Mouse (Mus musculus) midbrain, embryonic 13.5 days (tissue): ENCODE data around the gene Clca1. TPM values are rescaled to one million over a fixed set of nuclear protein-coding genes. Genes with fewer than 3 reads are reported as not detected.
"Not testable (repeated sequence)": the region's sequence is repeated elsewhere in the genome, so short reads cannot be mapped to it uniquely, and the experiment has no call there.

Source experiments
- ATAC-seq: fragments of 200-750 bp; cut with Nextera tagmentation; 2 replicates; pipeline ENCODE4 v1.8.0; 2017; ENCODE audit warnings: mild to moderate bottlenecking, moderate TSS enrichment, moderate library complexity
- H3K27ac ChIP-seq: fragments of 300-500 bp; sonication (generic); 2 replicates; pipeline ENCODE4 v1.5.1; 2015; ENCODE audit warnings: inconsistent platforms, mild to moderate bottlenecking, moderate library complexity
- H3K27me3 ChIP-seq: fragments of 300-500 bp; sonication (generic); 2 replicates; pipeline ENCODE4 v1.6.1; 2015; ENCODE audit warnings: mild to moderate bottlenecking, inconsistent platforms
- H3K36me3 ChIP-seq: fragments of 300-500 bp; sonication (generic); 2 replicates; pipeline ENCODE4 v1.6.1; 2015; ENCODE audit warnings: mild to moderate bottlenecking, inconsistent platforms
- H3K4me1 ChIP-seq: fragments of 300-500 bp; sonication (generic); replicated peaks from 2 replicates; pipeline ENCODE4 v1.6.1; 2015; ENCODE audit warnings: inconsistent platforms
- H3K4me2 ChIP-seq: fragments of 300-500 bp; sonication (generic); replicated peaks from 2 replicates; pipeline ENCODE4 v1.6.1; 2015; ENCODE audit warnings: moderate library complexity, mild to moderate bottlenecking, inconsistent platforms
- H3K4me3 ChIP-seq: fragments of 300-500 bp; sonication (generic); replicated peaks from 2 replicates; pipeline ENCODE4 v1.5.1; 2015; ENCODE audit warnings: mild to moderate bottlenecking, inconsistent platforms
- H3K9ac ChIP-seq: fragments of 300-500 bp; sonication (generic); replicated peaks from 2 replicates; pipeline ENCODE4 v1.6.1; 2015; ENCODE audit warnings: mild to moderate bottlenecking, inconsistent platforms
- H3K9me3 ChIP-seq: fragments of 300-500 bp; sonication (generic); 2 replicates; pipeline ENCODE4 v1.6.1; 2016; ENCODE audit warnings: mild to moderate bottlenecking, inconsistent platforms
- WGBS: fragments of 180-500 bp; shearing (Covaris S2); methylation state at CpG from one replicate; pipeline ENCODE4 v1.1.7; 2015; 5-methylcytosine and 5-hydroxymethylcytosine counted together
- polyA plus RNA-seq: library from polyadenylated mRNA; unstranded; fragments of >200 nt; fragmentation: Nextera tagmentation; extraction: Ambion mirVana; gene quantifications from 2 replicates; pipeline ENCODE4 v1.2.1, GENCODE M21; 2015

Clca1 gene
- not detected in 2 replicates for polyA plus RNA-seq

DNA sequence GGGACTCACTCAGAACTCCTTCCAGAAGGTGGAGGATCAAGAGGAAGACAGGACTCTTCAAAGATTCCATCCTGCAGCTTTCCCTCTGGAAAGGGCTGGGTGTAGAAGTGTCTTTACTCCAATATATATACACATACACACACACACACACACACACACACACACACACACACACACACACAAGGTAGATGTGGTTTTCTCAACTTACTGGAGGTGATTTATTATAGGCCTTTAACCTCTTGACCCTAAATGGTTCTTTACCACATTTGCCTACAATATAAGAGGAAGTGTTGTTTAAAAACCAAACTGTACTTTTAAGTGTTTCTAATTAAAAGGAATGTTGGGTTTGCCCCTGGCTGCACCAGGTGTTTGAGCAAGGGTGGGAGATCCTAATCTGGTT is at the start of gene Clca1:
Clca1 (minus strand) TSS at position 101 of the 400 bp plus-strand sequence.
- H3K9me3 ChIP-seq: no peaks in the 10 kb centered on the region
- no peak for ATAC-seq
- no peaks in the 10 kb centered on the region for H3K4me1 ChIP-seq
- no peaks in the 10 kb centered on the region for H3K36me3 ChIP-seq
- H3K4me2 ChIP-seq: no peak within 1 kb of the TSS
- no peak within 1 kb of the TSS for H3K9ac ChIP-seq
- H3K4me3 ChIP-seq: no peak within 1 kb of the TSS
- H3K27ac ChIP-seq: no peak within 1 kb of the TSS
- H3K27me3 ChIP-seq: no peaks in the 10 kb centered on the region

GRCm38 (mm10) chr3:145080904-145081303 is 48.3 kb upstream of the Clca1 start:
- no peak overlapping the region for H3K4me3 ChIP-seq
- H3K36me3 ChIP-seq: no peaks in the 10 kb centered on the region
- WGBS: 84% methylated on average over 8 of the region's 8 CpGs
- no peak overlapping the region for H3K9ac ChIP-seq
- H3K27ac ChIP-seq: no peak overlapping the region
- 0 out of 2 replicates have a peak, but pooled peaks cover 4% of the 10 kb centered on the region for H3K9me3 ChIP-seq
- ATAC-seq: no peak
- no peaks in the 10 kb centered on the region for H3K4me1 ChIP-seq
- no peak overlapping the region for H3K4me2 ChIP-seq
- H3K27me3 ChIP-seq: no peaks in the 10 kb centered on the region

- H3K27ac ChIP-seq: no peak overlapping the region
- no peaks in the 10 kb centered on the region for H3K27me3 ChIP-seq
- H3K4me2 ChIP-seq: no peak overlapping the region
- no peak overlapping the region for H3K4me3 ChIP-seq
- H3K4me1 ChIP-seq: no peaks in the 10 kb centered on the region
- no peak for ATAC-seq
- WGBS: 95% methylated on average over 6 of the region's 6 CpGs
- no peaks in the 10 kb centered on the region for H3K36me3 ChIP-seq
- H3K9ac ChIP-seq: no peak overlapping the region
- no peaks in the 10 kb centered on the region for H3K9me3 ChIP-seq
Observed at GRCm38 (mm10) chr3:145078405-145078804, 45.8 kb upstream of the Clca1 start.

- H3K27me3 ChIP-seq: no peaks in the 10 kb centered on the region
- no peaks in the 10 kb centered on the region for H3K4me1 ChIP-seq
- H3K4me3 ChIP-seq: no peak overlapping the region
- no peaks in the 10 kb centered on the region for H3K36me3 ChIP-seq
- H3K27ac ChIP-seq: no peak overlapping the region
- H3K9ac ChIP-seq: no peak overlapping the region
- H3K4me2 ChIP-seq: no peak overlapping the region
- ATAC-seq: no peak
- no peaks in the 10 kb centered on the region for H3K9me3 ChIP-seq
- 93% methylated on average over 3 of the region's 3 CpGs for WGBS
Observed at GRCm38 (mm10) chr3:145072339-145072738, 39.8 kb upstream of the Clca1 start.

DNA sequence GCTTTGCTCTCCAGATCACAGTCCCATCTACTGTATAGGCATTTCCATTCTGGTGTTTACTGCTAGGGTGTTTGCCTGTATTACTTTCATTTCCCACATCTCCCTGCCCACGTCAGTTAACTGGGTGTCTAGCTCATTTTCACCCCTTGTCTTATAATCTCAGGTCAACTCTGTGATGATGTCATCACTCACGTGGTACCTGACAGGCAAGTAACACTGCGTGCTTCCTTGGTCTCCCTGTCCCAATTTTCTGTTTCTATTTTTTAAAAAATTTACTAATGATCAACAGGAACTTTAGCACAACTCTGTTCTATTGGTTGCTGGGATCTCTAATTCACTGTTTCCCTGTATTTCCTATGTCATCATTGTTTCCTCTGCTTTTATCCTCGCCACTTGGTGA is 36.4 kb upstream of the Clca1 start:
- no peaks in the 10 kb centered on the region for H3K27me3 ChIP-seq
- H3K9me3 ChIP-seq: no peaks in the 10 kb centered on the region
- no peaks in the 10 kb centered on the region for H3K36me3 ChIP-seq
- ATAC-seq: no peak
- 82% methylated on average over 4 of the region's 4 CpGs for WGBS
- no peak overlapping the region for H3K4me3 ChIP-seq
- H3K4me1 ChIP-seq: no peaks in the 10 kb centered on the region
- no peak overlapping the region for H3K4me2 ChIP-seq
- H3K9ac ChIP-seq: no peak overlapping the region
- no peak overlapping the region for H3K27ac ChIP-seq

DNA sequence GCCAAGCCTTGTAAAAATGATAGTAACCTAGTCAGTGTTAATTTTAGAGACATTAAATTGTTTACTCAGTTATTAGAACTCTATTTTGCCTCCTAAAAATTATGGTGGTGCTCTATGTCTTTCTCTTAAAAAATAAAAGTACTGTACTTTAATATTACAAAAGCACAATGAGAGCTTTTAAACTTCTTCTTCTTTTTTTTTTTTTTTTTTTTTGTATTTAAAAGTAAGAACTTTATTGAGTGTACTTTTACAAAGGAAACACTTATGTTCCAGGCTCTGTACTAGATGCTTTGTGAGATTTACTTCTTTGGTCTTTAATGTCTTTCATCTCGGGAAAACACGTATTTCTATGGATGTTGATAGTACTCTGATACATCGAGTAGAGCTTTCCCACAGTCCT is 22.6 kb upstream of the Clca1 start:
- H3K9ac ChIP-seq, H3K27ac ChIP-seq, H3K36me3 ChIP-seq, H3K27me3 ChIP-seq, H3K4me3 ChIP-seq, H3K4me2 ChIP-seq, H3K9me3 ChIP-seq, ATAC-seq, H3K4me1 ChIP-seq: not testable (repeated sequence)
- WGBS: 93% methylated on average over 3 of the region's 3 CpGs

GRCm38 (mm10) chr3:145049820-145050219 is 17.2 kb upstream of the Clca1 start:
- Histone ChIP-seq H3K9ac (no peak overlapping the region), H3K4me3 (no peak overlapping the region), H3K27ac (no peak overlapping the region), H3K4me1 (no peaks in the 10 kb centered on the region), H3K27me3 (no peaks in the 10 kb centered on the region), H3K36me3 (no peaks in the 10 kb centered on the region), H3K9me3 (no peaks in the 10 kb centered on the region), H3K4me2 (no peak overlapping the region)
- 85% methylated on average over 3 of the region's 3 CpGs for WGBS
- no peak for ATAC-seq

DNA sequence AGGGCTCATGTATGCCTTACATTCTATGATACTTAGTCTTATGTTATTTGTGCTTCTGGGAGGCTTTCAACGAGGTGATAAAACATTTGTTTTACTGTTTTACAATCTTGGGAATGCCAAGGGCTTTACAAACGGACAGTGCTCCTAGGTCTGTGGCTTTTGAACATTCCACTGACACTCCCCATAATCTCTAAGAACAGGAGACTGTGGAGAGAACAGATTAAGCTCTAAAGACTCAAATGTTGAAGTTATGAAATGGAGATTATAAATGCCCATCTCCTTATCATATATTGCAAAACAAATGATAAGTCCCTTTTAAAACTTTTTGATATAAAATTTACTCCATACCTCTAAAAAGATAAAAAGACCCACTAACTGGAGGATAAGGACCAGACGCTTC is 6.2 kb upstream of the Clca1 start:
- H3K27me3 ChIP-seq: no peaks in the 10 kb centered on the region
- H3K9me3 ChIP-seq: no peaks in the 10 kb centered on the region
- no peak for ATAC-seq

DNA sequence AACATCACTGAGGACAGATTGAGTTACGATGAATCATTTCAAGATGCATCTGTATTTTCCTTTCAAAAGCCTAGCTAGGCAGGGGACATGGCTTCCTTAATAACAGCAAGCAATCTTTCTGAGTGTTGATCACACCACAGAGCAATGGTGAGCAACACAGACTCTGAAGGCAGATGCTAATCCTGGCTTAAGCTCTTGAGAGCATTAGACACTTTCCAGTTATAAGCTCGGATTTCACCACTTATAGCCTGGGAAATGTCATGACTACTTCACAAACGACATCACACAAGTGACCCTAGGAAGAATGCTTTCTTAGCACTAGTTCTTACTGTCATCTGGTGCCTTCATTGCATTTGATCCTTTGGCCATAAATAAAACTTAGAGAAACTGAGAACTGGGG is 4.5 kb downstream of the Clca1 start:
- H3K9me3 ChIP-seq: no peaks in the 10 kb centered on the region
- no peak overlapping the region for H3K27ac ChIP-seq
- no peaks in the 10 kb centered on the region for H3K36me3 ChIP-seq
- H3K9ac ChIP-seq: no peak overlapping the region
- no peak overlapping the region for H3K4me3 ChIP-seq
- no peaks in the 10 kb centered on the region for H3K27me3 ChIP-seq
- WGBS: 79% methylated on average over 3 of the region's 3 CpGs
- H3K4me1 ChIP-seq: no peaks in the 10 kb centered on the region
- no peak overlapping the region for H3K4me2 ChIP-seq
- no peak for ATAC-seq

More for the DNA sequence above, 6.2 kb upstream of the Clca1 start:
- Histone ChIP-seq H3K4me1 (no peaks in the 10 kb centered on the region), H3K9ac (no peak overlapping the region), H3K4me3 (no peak overlapping the region), H3K36me3 (no peaks in the 10 kb centered on the region), H3K27ac (no peak overlapping the region), H3K4me2 (no peak overlapping the region)
- WGBS: 71% methylated on average over 3 of the region's 3 CpGs

GRCm38 (mm10) chr3:145026750-145027149 is 5.8 kb downstream of the Clca1 start:
- Histone ChIP-seq H3K4me1 (no peaks in the 10 kb centered on the region), H3K9ac (no peak overlapping the region), H3K27me3 (no peaks in the 10 kb centered on the region), H3K9me3 (no peaks in the 10 kb centered on the region), H3K4me3 (no peak overlapping the region), H3K36me3 (no peaks in the 10 kb centered on the region), H3K4me2 (no peak overlapping the region), H3K27ac (no peak overlapping the region)
- 0 out of 2 replicates have a peak, but pooled peaks have one; percentile 37 for ATAC-seq
- WGBS: 31% methylated on average over 3 of the region's 3 CpGs

GRCm38 (mm10) chr3:145017807-145018206 is 14.8 kb downstream of the Clca1 start:
- no peaks in the 10 kb centered on the region for H3K4me1 ChIP-seq
- WGBS: 42% methylated on average over 3 of the region's 3 CpGs
- H3K36me3 ChIP-seq: no peaks in the 10 kb centered on the region
- no peaks in the 10 kb centered on the region for H3K27me3 ChIP-seq
- H3K9ac ChIP-seq: no peak overlapping the region
- no peak overlapping the region for H3K27ac ChIP-seq
- ATAC-seq: no peak
- no peak overlapping the region for H3K4me2 ChIP-seq
- H3K4me3 ChIP-seq: no peak overlapping the region
- H3K9me3 ChIP-seq: no peaks in the 10 kb centered on the region

GRCm38 (mm10) chr3:145004422-145004821 is 28.2 kb downstream of the Clca1 start:
- Histone ChIP-seq H3K4me1 (no peaks in the 10 kb centered on the region), H3K9ac (no peak overlapping the region), H3K9me3 (no peaks in the 10 kb centered on the region), H3K4me2 (no peak overlapping the region), H3K4me3 (no peak overlapping the region), H3K27me3 (no peaks in the 10 kb centered on the region), H3K27ac (no peak overlapping the region), H3K36me3 (no peaks in the 10 kb centered on the region)
- no peak for ATAC-seq
- 36% methylated on average over 5 of the region's 5 CpGs for WGBS

DNA sequence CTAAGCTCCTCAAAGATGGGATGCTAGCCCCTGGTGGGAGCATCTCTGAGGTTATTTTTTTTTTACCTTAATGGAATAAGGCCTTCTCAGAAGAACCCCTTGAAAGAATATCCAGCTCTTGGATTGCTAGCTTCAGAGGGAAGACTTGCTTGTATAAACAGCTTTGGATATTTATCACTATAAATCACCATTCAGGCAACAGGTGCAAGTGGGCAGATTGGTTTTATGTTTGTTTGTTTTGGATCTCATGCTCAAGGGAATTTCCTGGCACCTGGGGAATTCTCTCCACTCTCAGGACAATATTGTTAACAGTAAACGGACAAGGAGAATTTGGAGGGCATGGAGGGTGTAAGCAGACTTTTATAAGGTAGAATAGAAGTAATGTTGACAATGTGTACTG is 31.7 kb downstream of the Clca1 start:
- Histone ChIP-seq H3K9me3 (no peaks in the 10 kb centered on the region), H3K4me3 (no peak overlapping the region), H3K36me3 (no peaks in the 10 kb centered on the region), H3K9ac (no peak overlapping the region), H3K27me3 (no peaks in the 10 kb centered on the region), H3K4me2 (no peak overlapping the region), H3K4me1 (no peaks in the 10 kb centered on the region), H3K27ac (no peak overlapping the region)
- no peak for ATAC-seq
- WGBS: 77% methylated on average over 1 of the region's 1 CpGs
